Mouse (Mus musculus) midbrain, embryonic 15.5 days (tissue): ENCODE measurements at regions not wholly inside any gene's neighbourhood (a gene's known extent, or its start where the extent isn't known, plus 50 kb on each side); places are given as distances from the start of the nearest gene placed in this dataset.

Experiments
- ATAC-seq: fragments of 200-750 bp; cut with Nextera tagmentation; replicated peaks from 2 replicates; pipeline ENCODE4 v1.8.0; 2017; ENCODE audit warnings: moderate TSS enrichment
- H3K27ac ChIP-seq: fragments of 300-500 bp; sonication (generic); 2 replicates; pipeline ENCODE4 v1.5.1; 2015; ENCODE audit warnings: mild to moderate bottlenecking, inconsistent platforms
- H3K27me3 ChIP-seq: fragments of 300-500 bp; sonication (generic); replicated peaks from 2 replicates; pipeline ENCODE4 v1.6.1; 2015; ENCODE audit warnings: inconsistent platforms
- H3K36me3 ChIP-seq: fragments of 300-500 bp; sonication (generic); replicated peaks from 2 replicates; pipeline ENCODE4 v1.6.1; 2015; ENCODE audit warnings: inconsistent platforms
- H3K4me1 ChIP-seq: fragments of 300-500 bp; sonication (generic); 2 replicates; pipeline ENCODE4 v1.6.1; 2015; ENCODE audit warnings: inconsistent platforms
- H3K4me2 ChIP-seq: fragments of 300-500 bp; sonication (generic); 2 replicates; pipeline ENCODE4 v1.6.1; 2015; ENCODE audit warnings: inconsistent platforms, mild to moderate bottlenecking, moderate library complexity
- H3K4me3 ChIP-seq: fragments of 300-500 bp; sonication (generic); 2 replicates; pipeline ENCODE4 v1.5.1; 2015; ENCODE audit warnings: mild to moderate bottlenecking, inconsistent platforms
- H3K9ac ChIP-seq: fragments of 300-500 bp; sonication (generic); 2 replicates; pipeline ENCODE4 v1.6.1; 2015; ENCODE audit warnings: mild to moderate bottlenecking, inconsistent platforms
- H3K9me3 ChIP-seq: fragments of 300-500 bp; sonication (generic); 2 replicates; pipeline ENCODE4 v1.6.1; 2016; ENCODE audit warnings: inconsistent platforms
- WGBS: fragments of 180-500 bp; shearing (Covaris S2); methylation state at CpG from one replicate; pipeline ENCODE4 v1.1.7; 2015; ENCODE audit warnings: mixed read lengths; 5-methylcytosine and 5-hydroxymethylcytosine counted together

GRCm38 (mm10) chr12:13964537-13964936, 187.3 kb downstream of the Fam84a start:
- H3K9me3 ChIP-seq: no peaks in the 10 kb centered on the region
- no peak overlapping the region for H3K4me2 ChIP-seq
- H3K4me3 ChIP-seq: no peak overlapping the region
- H3K27me3 ChIP-seq: no peaks in the 10 kb centered on the region
- WGBS: 88% methylated on average over 3 of the region's 3 CpGs
- no peak overlapping the region for H3K9ac ChIP-seq
- H3K36me3 ChIP-seq: no peaks in the 10 kb centered on the region
- no peak overlapping the region for H3K27ac ChIP-seq
- no peaks in the 10 kb centered on the region for H3K4me1 ChIP-seq
- no peak for ATAC-seq

- WGBS: 95% methylated on average over 4 of the region's 4 CpGs
- H3K4me1 ChIP-seq: no peaks in the 10 kb centered on the region
- H3K27me3 ChIP-seq: no peaks in the 10 kb centered on the region
- no peaks in the 10 kb centered on the region for H3K9me3 ChIP-seq
- no peak overlapping the region for H3K4me2 ChIP-seq
- no peak overlapping the region for H3K27ac ChIP-seq
- no peak overlapping the region for H3K9ac ChIP-seq
- H3K4me3 ChIP-seq: no peak overlapping the region
- no peaks in the 10 kb centered on the region for H3K36me3 ChIP-seq
- ATAC-seq: no peak
Observed at GRCm38 (mm10) chr12:13939494-13939893, 212.4 kb downstream of the Fam84a start.

- no peak overlapping the region for H3K4me3 ChIP-seq
- no peaks in the 10 kb centered on the region for H3K9me3 ChIP-seq
- no peak overlapping the region for H3K9ac ChIP-seq
- H3K4me1 ChIP-seq: no peaks in the 10 kb centered on the region
- no peak for ATAC-seq
- no peaks in the 10 kb centered on the region for H3K27me3 ChIP-seq
- 79% methylated on average over 1 of the region's 1 CpGs for WGBS
- no peaks in the 10 kb centered on the region for H3K36me3 ChIP-seq
- no peak overlapping the region for H3K27ac ChIP-seq
- H3K4me2 ChIP-seq: no peak overlapping the region
Observed at GRCm38 (mm10) chr12:13921066-13921465, 230.8 kb downstream of the Fam84a start.

GRCm38 (mm10) chr12:13883317-13883716, 268.5 kb downstream of the Fam84a start:
- WGBS: 53% methylated on average over 3 of the region's 3 CpGs
- no peak for ATAC-seq

GRCm38 (mm10) chr12:13869161-13869560, 282.7 kb downstream of the Fam84a start:
- no peak overlapping the region for H3K27ac ChIP-seq
- no peaks in the 10 kb centered on the region for H3K9me3 ChIP-seq
- H3K4me1 ChIP-seq: no peaks in the 10 kb centered on the region
- H3K9ac ChIP-seq: no peak overlapping the region
- H3K36me3 ChIP-seq: no peaks in the 10 kb centered on the region
- no peak overlapping the region for H3K4me3 ChIP-seq
- 71% methylated on average over 1 of the region's 1 CpGs for WGBS
- ATAC-seq: no peak
- no peak overlapping the region for H3K4me2 ChIP-seq
- no peaks in the 10 kb centered on the region for H3K27me3 ChIP-seq

More at GRCm38 (mm10) chr12:13883317-13883716, 268.5 kb downstream of the Fam84a start:
- no peak overlapping the region for H3K4me3 ChIP-seq
- H3K4me1 ChIP-seq: no peaks in the 10 kb centered on the region
- no peaks in the 10 kb centered on the region for H3K27me3 ChIP-seq
- H3K27ac ChIP-seq: no peak overlapping the region
- no peak overlapping the region for H3K4me2 ChIP-seq
- no peaks in the 10 kb centered on the region for H3K9me3 ChIP-seq
- no peak overlapping the region for H3K9ac ChIP-seq
- no peaks in the 10 kb centered on the region for H3K36me3 ChIP-seq

- ATAC-seq: no peak
- Histone ChIP-seq H3K27me3 (no peaks in the 10 kb centered on the region), H3K9me3 (no peaks in the 10 kb centered on the region), H3K9ac (no peak overlapping the region), H3K4me1 (no peaks in the 10 kb centered on the region), H3K4me2 (no peak overlapping the region), H3K4me3 (no peak overlapping the region), H3K27ac (no peak overlapping the region), H3K36me3 (no peaks in the 10 kb centered on the region)
- WGBS: 85% methylated on average over 7 of the region's 7 CpGs
Observed at GRCm38 (mm10) chr12:13861226-13861625, 290.6 kb downstream of the Fam84a start.

- no peaks in the 10 kb centered on the region for H3K27me3 ChIP-seq
- no peaks in the 10 kb centered on the region for H3K4me1 ChIP-seq
- H3K4me3 ChIP-seq: no peak overlapping the region
- H3K27ac ChIP-seq: no peak overlapping the region
- no peak overlapping the region for H3K4me2 ChIP-seq
- no peaks in the 10 kb centered on the region for H3K36me3 ChIP-seq
- no peak overlapping the region for H3K9ac ChIP-seq
- 55% methylated on average over 13 of the region's 13 CpGs for WGBS
- no peaks in the 10 kb centered on the region for H3K9me3 ChIP-seq
- ATAC-seq: peak; percentile 83
Observed at GRCm38 (mm10) chr12:13844532-13845485, 307.0 kb downstream of the Fam84a start.

- Histone ChIP-seq H3K9me3 (no peaks in the 10 kb centered on the region), H3K4me1 (no peaks in the 10 kb centered on the region), H3K36me3 (no peaks in the 10 kb centered on the region), H3K4me2 (no peak overlapping the region), H3K27me3 (no peaks in the 10 kb centered on the region), H3K9ac (no peak overlapping the region), H3K4me3 (no peak overlapping the region), H3K27ac (no peak overlapping the region)
- WGBS: 61% methylated on average over 5 of the region's 5 CpGs
- ATAC-seq: 0 out of 2 replicates have a peak, but pooled peaks have one; percentile 27
Observed at GRCm38 (mm10) chr12:13843423-13844080, 308.3 kb downstream of the Fam84a start.

- Histone ChIP-seq H3K4me1 (no peaks in the 10 kb centered on the region), H3K9me3 (no peaks in the 10 kb centered on the region), H3K27ac (no peak overlapping the region), H3K4me3 (no peak overlapping the region), H3K9ac (no peak overlapping the region), H3K36me3 (no peaks in the 10 kb centered on the region), H3K27me3 (no peaks in the 10 kb centered on the region), H3K4me2 (no peak overlapping the region)
- WGBS: 80% methylated on average over 1 of the region's 1 CpGs
- ATAC-seq: no peak
Observed at GRCm38 (mm10) chr12:13841238-13841637, 310.6 kb downstream of the Fam84a start.

GRCm38 (mm10) chr12:13834723-13835122, 317.1 kb downstream of the Fam84a start:
- WGBS: 84% methylated on average over 3 of the region's 3 CpGs
- ATAC-seq: no peak

GRCm38 (mm10) chr12:13825899-13826298, 326.0 kb downstream of the Fam84a start:
- H3K36me3 ChIP-seq: no peaks in the 10 kb centered on the region
- no peak overlapping the region for H3K27ac ChIP-seq
- H3K9ac ChIP-seq: no peak overlapping the region
- no peaks in the 10 kb centered on the region for H3K4me1 ChIP-seq
- no peak overlapping the region for H3K4me3 ChIP-seq
- no peak for ATAC-seq
- H3K27me3 ChIP-seq: no peaks in the 10 kb centered on the region
- H3K9me3 ChIP-seq: no peaks in the 10 kb centered on the region
- no peak overlapping the region for H3K4me2 ChIP-seq

More at GRCm38 (mm10) chr12:13834723-13835122, 317.1 kb downstream of the Fam84a start:
- Histone ChIP-seq H3K4me2 (no peak overlapping the region), H3K27me3 (no peaks in the 10 kb centered on the region), H3K4me3 (no peak overlapping the region), H3K27ac (no peak overlapping the region), H3K36me3 (no peaks in the 10 kb centered on the region), H3K9me3 (no peaks in the 10 kb centered on the region), H3K4me1 (no peaks in the 10 kb centered on the region), H3K9ac (no peak overlapping the region)

- H3K36me3 ChIP-seq: no peaks in the 10 kb centered on the region
- H3K9ac ChIP-seq: no peak overlapping the region
- H3K4me3 ChIP-seq: no peak overlapping the region
- H3K27me3 ChIP-seq: no peaks in the 10 kb centered on the region
- 75% methylated on average over 2 of the region's 2 CpGs for WGBS
- no peaks in the 10 kb centered on the region for H3K4me1 ChIP-seq
- no peak overlapping the region for H3K4me2 ChIP-seq
- H3K27ac ChIP-seq: no peak overlapping the region
- ATAC-seq: no peak
- no peaks in the 10 kb centered on the region for H3K9me3 ChIP-seq
Observed at GRCm38 (mm10) chr12:13815500-13815899, 336.4 kb downstream of the Fam84a start.
